Mouse (Mus musculus): Measurements from ENCODE around the gene Hdac4. TPM values are rescaled to one million over a fixed set of nuclear protein-coding genes. Genes with fewer than 3 reads are reported as not detected.

Gene Hdac4
- polyA plus RNA-seq, 1 experiment from 2014 or later = 25.3 TPM

GRCm38 (mm10) chr1:92060532-92061064, 134.9 kb downstream of the Hdac4 start:
- Histone ChIP-seq H3K9ac (ENCODE audit: low read depth, low read length) (no peak overlapping the region), H3K9me3 (replicated peaks; ENCODE audit: control insufficient read depth, low read length, poor library complexity, severe bottlenecking) (no peaks in the 10 kb centered on the region), H3K27me3 (ENCODE audit: control insufficient read depth, insufficient read depth, low read depth, low read length) (no peaks in the 10 kb centered on the region), H3K27ac (ENCODE audit: low read length) (no peak overlapping the region), H3K36me3 (ENCODE audit: control insufficient read depth, insufficient read depth, low read length) (no peaks in the 10 kb centered on the region), H3K4me2 (ENCODE audit: low read length) (no peak overlapping the region), H3K4me3 (ENCODE audit: low read depth, low read length) (no peak overlapping the region), H3K4me1 (ENCODE audit: control insufficient read depth, insufficient read depth, low read length) (peaks cover 11% of the 10 kb centered on the region)
- WGBS = 58% methylated on average over 4 of the region's 4 CpGs
- no peak for ATAC-seq

DNA sequence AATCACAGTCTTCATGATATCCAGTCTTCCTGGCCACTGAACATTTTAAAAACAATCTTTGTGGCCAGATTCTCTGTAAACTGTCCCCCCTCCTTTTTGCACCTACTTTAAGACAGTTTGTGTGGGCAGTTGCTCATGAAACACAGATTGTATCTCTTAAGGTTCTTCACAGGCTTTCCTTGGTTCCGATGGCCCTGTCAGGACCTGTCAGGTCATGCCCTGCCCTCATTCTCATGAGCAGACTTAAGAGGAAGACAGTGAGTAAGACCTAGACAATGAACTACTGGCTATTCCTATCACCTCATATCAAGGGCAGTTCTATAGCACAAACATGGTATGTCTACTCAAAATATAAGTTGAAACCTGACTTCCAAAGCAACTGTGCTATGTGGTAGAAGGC, 135.9 kb downstream of the Hdac4 start:
- Histone ChIP-seq H3K4me2 (ENCODE audit: low read length) (no peak overlapping the region), H3K9ac (ENCODE audit: low read depth, low read length) (no peak overlapping the region), H3K4me1 (ENCODE audit: control insufficient read depth, insufficient read depth, low read length) (peaks cover 16% of the 10 kb centered on the region), H3K27me3 (ENCODE audit: control insufficient read depth, insufficient read depth, low read depth, low read length) (no peaks in the 10 kb centered on the region), H3K9me3 (replicated peaks; ENCODE audit: control insufficient read depth, low read length, poor library complexity, severe bottlenecking) (no peaks in the 10 kb centered on the region), H3K4me3 (ENCODE audit: low read depth, low read length) (no peak overlapping the region), H3K36me3 (ENCODE audit: control insufficient read depth, insufficient read depth, low read length) (no peaks in the 10 kb centered on the region), H3K27ac (ENCODE audit: low read length) (no peak overlapping the region)
- ATAC-seq = no peak
- 95% methylated on average over 1 of the region's 1 CpGs for WGBS

- ATAC-seq = no peak
- Histone ChIP-seq H3K9ac (ENCODE audit: low read depth, low read length) (no peak overlapping the region), H3K27ac (ENCODE audit: low read length) (no peak overlapping the region), H3K27me3 (ENCODE audit: control insufficient read depth, insufficient read depth, low read depth, low read length) (no peaks in the 10 kb centered on the region), H3K36me3 (ENCODE audit: control insufficient read depth, insufficient read depth, low read length) (no peaks in the 10 kb centered on the region), H3K4me3 (ENCODE audit: low read depth, low read length) (no peak overlapping the region), H3K4me1 (ENCODE audit: control insufficient read depth, insufficient read depth, low read length) (peaks cover 16% of the 10 kb centered on the region), H3K4me2 (ENCODE audit: low read length) (no peak overlapping the region), H3K9me3 (replicated peaks; ENCODE audit: control insufficient read depth, low read length, poor library complexity, severe bottlenecking) (no peaks in the 10 kb centered on the region)
- 82% methylated on average over 5 of the region's 5 CpGs for WGBS
Measured at GRCm38 (mm10) chr1:92058731-92059425, 136.6 kb downstream of the Hdac4 start.

- ATAC-seq = no peak
- Histone ChIP-seq H3K36me3 (ENCODE audit: control insufficient read depth, insufficient read depth, low read length) (no peaks in the 10 kb centered on the region), H3K9ac (ENCODE audit: low read depth, low read length) (no peak overlapping the region), H3K4me3 (ENCODE audit: low read depth, low read length) (no peak overlapping the region), H3K9me3 (replicated peaks; ENCODE audit: control insufficient read depth, low read length, poor library complexity, severe bottlenecking) (no peaks in the 10 kb centered on the region), H3K4me2 (ENCODE audit: low read length) (no peak overlapping the region), H3K27ac (ENCODE audit: low read length) (no peak overlapping the region), H3K4me1 (ENCODE audit: control insufficient read depth, insufficient read depth, low read length) (peaks cover 13% of the 10 kb centered on the region), H3K27me3 (ENCODE audit: control insufficient read depth, insufficient read depth, low read depth, low read length) (no peaks in the 10 kb centered on the region)
- WGBS = 90% methylated on average over 3 of the region's 3 CpGs
Measured at GRCm38 (mm10) chr1:92057068-92057467, 138.4 kb downstream of the Hdac4 start.

- WGBS = 51% methylated on average over 2 of the region's 2 CpGs
- Histone ChIP-seq H3K4me3 (ENCODE audit: low read depth, low read length) (no peak overlapping the region), H3K27me3 (ENCODE audit: control insufficient read depth, insufficient read depth, low read depth, low read length) (no peaks in the 10 kb centered on the region)
Measured at GRCm38 (mm10) chr1:92055149-92055548, 140.3 kb downstream of the Hdac4 start.

GRCm38 (mm10) chr1:92052190-92052589, 143.3 kb downstream of the Hdac4 start:
- Histone ChIP-seq H3K9me3 (replicated peaks; ENCODE audit: control insufficient read depth, low read length, poor library complexity, severe bottlenecking) (no peaks in the 10 kb centered on the region), H3K27me3 (ENCODE audit: control insufficient read depth, insufficient read depth, low read depth, low read length) (no peaks in the 10 kb centered on the region), H3K9ac (ENCODE audit: low read depth, low read length) (no peak overlapping the region), H3K27ac (ENCODE audit: low read length) (no peak overlapping the region), H3K4me1 (ENCODE audit: control insufficient read depth, insufficient read depth, low read length) (peaks cover 5% of the 10 kb centered on the region; the same call in 1 of the 2 replicates), H3K4me2 (ENCODE audit: low read length) (no peak overlapping the region), H3K36me3 (ENCODE audit: control insufficient read depth, insufficient read depth, low read length) (no peaks in the 10 kb centered on the region), H3K4me3 (ENCODE audit: low read depth, low read length) (no peak overlapping the region)
- 93% methylated on average over 4 of the region's 4 CpGs for WGBS
- ATAC-seq = no peak

More at GRCm38 (mm10) chr1:92055149-92055548, 140.3 kb downstream of the Hdac4 start:
- Histone ChIP-seq H3K27ac (ENCODE audit: low read length) (no peak overlapping the region), H3K9ac (ENCODE audit: low read depth, low read length) (no peak overlapping the region), H3K4me1 (ENCODE audit: control insufficient read depth, insufficient read depth, low read length) (peaks cover 5% of the 10 kb centered on the region; the same call in 1 of the 2 replicates), H3K4me2 (ENCODE audit: low read length) (no peak overlapping the region), H3K36me3 (ENCODE audit: control insufficient read depth, insufficient read depth, low read length) (no peaks in the 10 kb centered on the region), H3K9me3 (replicated peaks; ENCODE audit: control insufficient read depth, low read length, poor library complexity, severe bottlenecking) (no peaks in the 10 kb centered on the region)
- ATAC-seq = no peak

GRCm38 (mm10) chr1:92051489-92052062, 143.9 kb downstream of the Hdac4 start:
- Histone ChIP-seq H3K27ac (ENCODE audit: low read length) (no peak overlapping the region), H3K4me3 (ENCODE audit: low read depth, low read length) (no peak overlapping the region), H3K9me3 (replicated peaks; ENCODE audit: control insufficient read depth, low read length, poor library complexity, severe bottlenecking) (no peaks in the 10 kb centered on the region), H3K36me3 (ENCODE audit: control insufficient read depth, insufficient read depth, low read length) (no peaks in the 10 kb centered on the region), H3K4me2 (ENCODE audit: low read length) (no peak overlapping the region), H3K9ac (ENCODE audit: low read depth, low read length) (no peak overlapping the region), H3K4me1 (ENCODE audit: control insufficient read depth, insufficient read depth, low read length) (peaks cover 5% of the 10 kb centered on the region; the same call in 1 of the 2 replicates), H3K27me3 (ENCODE audit: control insufficient read depth, insufficient read depth, low read depth, low read length) (no peaks in the 10 kb centered on the region)
- no peak for ATAC-seq
- 81% methylated on average over 4 of the region's 4 CpGs for WGBS

DNA sequence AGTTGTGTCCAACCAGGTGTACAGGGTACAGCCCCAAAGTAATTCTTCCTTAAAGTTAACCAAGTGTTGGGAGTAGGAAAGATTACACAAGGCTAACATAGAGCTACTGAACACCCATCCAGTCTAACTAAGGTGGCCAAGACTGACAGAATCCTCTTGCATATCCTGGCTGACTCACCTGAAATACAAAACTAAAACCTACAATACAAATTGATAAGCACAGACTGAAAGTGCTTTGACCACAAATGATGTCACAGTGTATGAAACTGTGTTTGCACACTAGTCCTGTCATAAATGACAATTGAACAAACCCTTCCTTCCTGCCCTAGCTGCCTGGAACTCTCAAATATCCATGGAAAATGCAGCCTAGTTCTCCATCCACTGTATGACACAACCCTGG, 144.5 kb downstream of the Hdac4 start:
- H3K36me3 ChIP-seq (ENCODE audit: control insufficient read depth, insufficient read depth, low read length) = no peaks in the 10 kb centered on the region
- H3K4me1 ChIP-seq (ENCODE audit: control insufficient read depth, insufficient read depth, low read length) = peaks cover 5% of the 10 kb centered on the region; the same call in 1 of the 2 replicates
- no peaks in the 10 kb centered on the region for H3K27me3 ChIP-seq (ENCODE audit: control insufficient read depth, insufficient read depth, low read depth, low read length)
- H3K4me3 ChIP-seq (ENCODE audit: low read depth, low read length) = no peak overlapping the region
- no peaks in the 10 kb centered on the region for H3K9me3 ChIP-seq (replicated peaks; ENCODE audit: control insufficient read depth, low read length, poor library complexity, severe bottlenecking)
- no peak overlapping the region for H3K9ac ChIP-seq (ENCODE audit: low read depth, low read length)
- ATAC-seq = no peak
- H3K4me2 ChIP-seq (ENCODE audit: low read length) = no peak overlapping the region
- no peak overlapping the region for H3K27ac ChIP-seq (ENCODE audit: low read length)

DNA sequence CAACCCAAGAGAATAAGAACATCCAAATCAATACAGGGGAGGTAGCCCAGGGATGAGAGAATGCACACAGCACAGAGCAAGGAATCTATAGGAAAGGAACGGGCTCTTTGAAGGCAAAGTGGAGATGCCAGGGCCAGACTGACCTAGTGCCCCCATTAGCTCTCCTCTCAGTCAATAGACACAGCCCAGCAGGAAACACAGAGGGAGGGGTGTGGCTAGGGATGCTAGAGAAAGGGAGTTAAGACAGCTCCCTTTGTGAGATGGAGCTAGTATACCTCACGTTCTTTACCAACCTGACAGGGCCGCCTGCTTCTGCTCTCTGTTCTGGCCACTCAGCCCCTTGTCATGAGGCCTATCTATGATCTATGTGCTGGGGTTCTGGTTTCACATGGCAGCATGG, 144.9 kb downstream of the Hdac4 start:
- no peaks in the 10 kb centered on the region for H3K36me3 ChIP-seq (ENCODE audit: control insufficient read depth, insufficient read depth, low read length)
- no peaks in the 10 kb centered on the region for H3K27me3 ChIP-seq (ENCODE audit: control insufficient read depth, insufficient read depth, low read depth, low read length)
- no peak overlapping the region for H3K4me2 ChIP-seq (ENCODE audit: low read length)
- no peak overlapping the region for H3K9ac ChIP-seq (ENCODE audit: low read depth, low read length)
- no peak overlapping the region; the same call in 1 of the 2 replicates for H3K27ac ChIP-seq (ENCODE audit: low read length)
- H3K4me1 ChIP-seq (ENCODE audit: control insufficient read depth, insufficient read depth, low read length) = peaks cover 4% of the 10 kb centered on the region; the same call in 1 of the 2 replicates
- H3K9me3 ChIP-seq (replicated peaks; ENCODE audit: control insufficient read depth, low read length, poor library complexity, severe bottlenecking) = no peaks in the 10 kb centered on the region
- 25% methylated on average over 3 of the region's 3 CpGs for WGBS
- ATAC-seq = peak; percentile 25; the same call in 1 of the 2 replicates
- H3K4me3 ChIP-seq (ENCODE audit: low read depth, low read length) = no peak overlapping the region

Data from midbrain, embryonic 16.5 days (tissue).